Mouse (Mus musculus): ENCODE measurements around the gene Lrrn3.

Lrrn3 gene

GRCm38 (mm10) chr12:41486331-41486730 lies at the start of gene Lrrn3:
Gene Lrrn3, minus strand, starts transcription at chr12:41486431.
- no peak for DNase-seq

GRCm38 (mm10) chr12:41528410-41528809 lies 42.2 kb upstream of the Lrrn3 start:
- DNase-seq, result no peak

GRCm38 (mm10) chr12:41526688-41527087 lies 40.5 kb upstream of the Lrrn3 start:
- DNase-seq, result no peak

- DNase-seq, result no peak
These were observed 35.4 kb upstream of the Lrrn3 start for GRCm38 (mm10) chr12:41521671-41522070.

- no peak for DNase-seq
These were observed 34.1 kb upstream of the Lrrn3 start for GRCm38 (mm10) chr12:41520326-41520725.

GRCm38 (mm10) chr12:41518897-41519296 lies 32.7 kb upstream of the Lrrn3 start:
- DNase-seq, result no peak

- no peak for DNase-seq
These were observed 24.4 kb upstream of the Lrrn3 start for GRCm38 (mm10) chr12:41510588-41510987.

- DNase-seq, result no peak
These were observed 22.4 kb upstream of the Lrrn3 start for GRCm38 (mm10) chr12:41508610-41509009.

GRCm38 (mm10) chr12:41500049-41500820 lies 14.0 kb upstream of the Lrrn3 start:
- DNase-seq, result no peak

GRCm38 (mm10) chr12:41494620-41495019 lies 8.4 kb upstream of the Lrrn3 start:
- no peak for DNase-seq

GRCm38 (mm10) chr12:41487005-41487404 lies 774 bp upstream of the Lrrn3 start:
- peak; percentile 13 for DNase-seq

- DNase-seq, result peak; percentile 84
These were observed 567 bp downstream of the Lrrn3 start for GRCm38 (mm10) chr12:41485512-41486215.

- peak; percentile 41 for DNase-seq
These were observed 1.3 kb downstream of the Lrrn3 start for GRCm38 (mm10) chr12:41484689-41485511.

GRCm38 (mm10) chr12:41483593-41484451 lies 2.4 kb downstream of the Lrrn3 start:
- peak; percentile 16 for DNase-seq

- DNase-seq, result peak; percentile 12
These were observed 3.1 kb downstream of the Lrrn3 start for GRCm38 (mm10) chr12:41483091-41483592.

GRCm38 (mm10) chr12:41481486-41481885 lies 4.7 kb downstream of the Lrrn3 start:
- DNase-seq, result no peak

- DNase-seq, result no peak
These were observed 17.0 kb downstream of the Lrrn3 start for GRCm38 (mm10) chr12:41469096-41469801.

- no peak for DNase-seq
These were observed 17.7 kb downstream of the Lrrn3 start for GRCm38 (mm10) chr12:41468374-41468991.

- peak; percentile 15 for DNase-seq
These were observed 47.8 kb downstream of the Lrrn3 start for GRCm38 (mm10) chr12:41438446-41438845.

GRCm38 (mm10) chr12:41436206-41436985 lies 49.8 kb downstream of the Lrrn3 start:
- peak; percentile 36 for DNase-seq

All from cerebellum, adult 11-12 months (tissue).